Mouse (Mus musculus): Measurements from ENCODE around the gene Zfp524. TPM values are rescaled to one million over a fixed set of nuclear protein-coding genes. Genes with fewer than 3 reads are reported as not detected.
A peak's percentile ranks its signal among the peaks of the same experiment; 100 is the strongest.

Gene Zfp524
- polyA plus RNA-seq, 1 experiment from 2014 or later = 14.1 TPM

GRCm38 (mm10) chr7:4976832-4977231 lies 37.4 kb upstream of the Zfp524 start:
- Histone ChIP-seq H3K9ac (ENCODE audit: low read depth, low read length) (no peak overlapping the region), H3K4me3 (replicated peaks; ENCODE audit: low read depth, low read length) (no peak overlapping the region), H3K27ac (no peak overlapping the region), H3K9me3 (replicated peaks; ENCODE audit: low read length) (no peaks in the 10 kb centered on the region), H3K4me1 (replicated peaks; ENCODE audit: insufficient read depth, low read length) (no peaks in the 10 kb centered on the region), H3K36me3 (ENCODE audit: insufficient read depth, low read length) (no peaks in the 10 kb centered on the region), H3K27me3 (ENCODE audit: insufficient read depth, low read length) (no peaks in the 10 kb centered on the region), H3K4me2 (ENCODE audit: low read length) (no peak overlapping the region)
- peak; percentile 27; the same call in 1 of the 2 replicates for TF ChIP-seq CTCF (IDR thresholded peaks at IDR 0.05; ENCODE audit: low read depth)
- ATAC-seq (replicated peaks; ENCODE audit: low FRiP score, low read depth) (no peak), DNase-seq (ENCODE audit: low spot score) (no peak)
- 91% methylated on average over 7 of the region's 7 CpGs for WGBS

GRCm38 (mm10) chr7:4988250-4988649 lies 26.0 kb upstream of the Zfp524 start:
- 57% methylated on average over 2 of the region's 2 CpGs for WGBS
- Histone ChIP-seq H3K36me3 (ENCODE audit: insufficient read depth, low read length) (peaks cover 9% of the 10 kb centered on the region), H3K9ac (ENCODE audit: low read depth, low read length) (no peak overlapping the region), H3K27ac (no peak overlapping the region), H3K27me3 (ENCODE audit: insufficient read depth, low read length) (no peaks in the 10 kb centered on the region), H3K4me3 (replicated peaks; ENCODE audit: low read depth, low read length) (no peak overlapping the region), H3K4me2 (ENCODE audit: low read length) (no peak overlapping the region), H3K4me1 (replicated peaks; ENCODE audit: insufficient read depth, low read length) (no peaks in the 10 kb centered on the region), H3K9me3 (replicated peaks; ENCODE audit: low read length) (no peaks in the 10 kb centered on the region; the same call in 1 of the 2 replicates)
- ATAC-seq (replicated peaks; ENCODE audit: low FRiP score, low read depth) (no peak), DNase-seq (ENCODE audit: low spot score) (no peak)
- TF ChIP-seq CTCF (IDR thresholded peaks at IDR 0.05; ENCODE audit: low read depth) = no peak

- peaks cover 17% of the 10 kb centered on the region for H3K36me3 ChIP-seq (ENCODE audit: insufficient read depth, low read length)
- TF ChIP-seq CTCF (IDR thresholded peaks at IDR 0.05; ENCODE audit: low read depth) = no peak
- WGBS = 56% methylated on average over 53 of the region's 55 CpGs
- no peak overlapping the region for H3K27ac ChIP-seq
- peaks cover 5% of the 10 kb centered on the region for H3K4me1 ChIP-seq (replicated peaks; ENCODE audit: insufficient read depth, low read length)
- no peaks in the 10 kb centered on the region; the same call in 1 of the 2 replicates for H3K9me3 ChIP-seq (replicated peaks; ENCODE audit: low read length)
- no peaks in the 10 kb centered on the region for H3K27me3 ChIP-seq (ENCODE audit: insufficient read depth, low read length)
- H3K4me2 ChIP-seq (ENCODE audit: low read length) = no peak overlapping the region
- DNase-seq (ENCODE audit: low spot score) (no peak), ATAC-seq (replicated peaks; ENCODE audit: low FRiP score, low read depth) (no peak)
- no peak overlapping the region for H3K9ac ChIP-seq (ENCODE audit: low read depth, low read length)
- H3K4me3 ChIP-seq (replicated peaks; ENCODE audit: low read depth, low read length) = no peak overlapping the region
These were observed 20.7 kb upstream of the Zfp524 start for GRCm38 (mm10) chr7:4993347-4993998.

- Histone ChIP-seq H3K4me1 (replicated peaks; ENCODE audit: insufficient read depth, low read length) (peaks cover 5% of the 10 kb centered on the region), H3K4me3 (replicated peaks; ENCODE audit: low read depth, low read length) (no peak overlapping the region), H3K36me3 (ENCODE audit: insufficient read depth, low read length) (peaks cover 17% of the 10 kb centered on the region), H3K9me3 (replicated peaks; ENCODE audit: low read length) (no peaks in the 10 kb centered on the region; the same call in 1 of the 2 replicates), H3K4me2 (ENCODE audit: low read length) (peak overlapping the region; percentile 92; the same call in 1 of the 2 replicates), H3K27me3 (ENCODE audit: insufficient read depth, low read length) (no peaks in the 10 kb centered on the region), H3K27ac (no peak overlapping the region), H3K9ac (ENCODE audit: low read depth, low read length) (no peak overlapping the region)
- DNase-seq (ENCODE audit: low spot score) = no peak
- TF ChIP-seq CTCF (IDR thresholded peaks at IDR 0.05; ENCODE audit: low read depth) = no peak
- no peak for ATAC-seq (replicated peaks; ENCODE audit: low FRiP score, low read depth)
- 58% methylated on average over 59 of the region's 59 CpGs for WGBS
These were observed 20.0 kb upstream of the Zfp524 start for GRCm38 (mm10) chr7:4993999-4994788.

GRCm38 (mm10) chr7:4995268-4996002 lies 18.8 kb upstream of the Zfp524 start:
- peak overlapping the region; percentile 87 for H3K4me3 ChIP-seq (replicated peaks; ENCODE audit: low read depth, low read length)
- H3K4me1 ChIP-seq (replicated peaks; ENCODE audit: insufficient read depth, low read length) = peaks cover 5% of the 10 kb centered on the region
- no peak; the same call in none of the 2 replicates for ATAC-seq (replicated peaks; ENCODE audit: low FRiP score, low read depth)
- no peak for DNase-seq (ENCODE audit: low spot score)
- WGBS = 5% methylated on average over 18 of the region's 19 CpGs
- H3K27me3 ChIP-seq (ENCODE audit: insufficient read depth, low read length) = no peaks in the 10 kb centered on the region
- H3K9ac ChIP-seq (ENCODE audit: low read depth, low read length) = peak overlapping the region; percentile 92
- H3K36me3 ChIP-seq (ENCODE audit: insufficient read depth, low read length) = peaks cover 17% of the 10 kb centered on the region
- TF ChIP-seq CTCF (IDR thresholded peaks at IDR 0.05; ENCODE audit: low read depth) = no peak
- H3K27ac ChIP-seq = peak overlapping the region; percentile 70
- no peaks in the 10 kb centered on the region; the same call in 1 of the 2 replicates for H3K9me3 ChIP-seq (replicated peaks; ENCODE audit: low read length)
- H3K4me2 ChIP-seq (ENCODE audit: low read length) = peak overlapping the region; percentile 92

Measured in kidney, postnatal 0 days (tissue).